Mouse (Mus musculus) lung, adult 2 months (tissue): ENCODE measurements around the gene Ggta1.

Source experiments
- CTCF ChIP-seq: fragments of 200-500 bp; IDR thresholded peaks from 2 replicates; pipeline ENCODE4 v1.5.1; 2011; ENCODE audit warnings: mild to moderate bottlenecking, low read length, control low read depth; ENCODE audit not compliant: insufficient read depth
- POLR2A ChIP-seq: fragments of 200-500 bp; IDR thresholded peaks from 2 replicates; pipeline ENCODE4 v1.6.1; 2011; ENCODE audit warnings: low read depth, mild to moderate bottlenecking, control low read depth, low read length, borderline replicate concordance; ENCODE audit errors: extremely low read depth

GRCm38 (mm10) chr2:35422384-35422783 lies 40.6 kb downstream of the Ggta1 start:
- TF ChIP-seq POLR2A: no peak
- no peak for TF ChIP-seq CTCF
